Mouse (Mus musculus) heart, embryonic 16.5 days (tissue): ENCODE measurements at regions not wholly inside any gene's neighbourhood (a gene's known extent, or its start where the extent isn't known, plus 50 kb on each side); places are given as distances from the start of the nearest gene placed in this dataset.
A peak's percentile ranks its signal among the peaks of the same experiment; 100 is the strongest.

ENCODE experiments used
- ATAC-seq: fragments of 200-750 bp; cut with Nextera tagmentation; replicated peaks from 2 replicates; pipeline ENCODE4 v1.8.0; 2017; ENCODE audit warnings: moderate number of reproducible peaks; ENCODE audit not compliant: insufficient read depth, low FRiP score; ENCODE audit errors: extremely low read depth
- H3K27ac ChIP-seq: fragments of 300-500 bp; sonication (generic); 2 replicates; pipeline ENCODE4 v1.5.1; 2014; ENCODE audit warnings: mild to moderate bottlenecking, low read length, control low read depth, moderate library complexity
- H3K27me3 ChIP-seq: fragments of 300-500 bp; sonication (generic); 2 replicates; pipeline ENCODE4 v1.6.1; 2014; ENCODE audit warnings: low read length, mixed read lengths; ENCODE audit not compliant: control insufficient read depth, insufficient read depth
- H3K36me3 ChIP-seq: fragments of 300-500 bp; sonication (generic); 2 replicates; pipeline ENCODE4 v1.6.1; 2014; ENCODE audit not compliant: control insufficient read depth, insufficient read depth
- H3K4me1 ChIP-seq: fragments of 300-500 bp; sonication (generic); 2 replicates; pipeline ENCODE4 v1.6.1; 2014; ENCODE audit warnings: low read length, mixed read lengths; ENCODE audit not compliant: control insufficient read depth, insufficient read depth
- H3K4me2 ChIP-seq: fragments of 300-500 bp; sonication (generic); 2 replicates; pipeline ENCODE4 v1.6.1; 2014; ENCODE audit warnings: low read depth, mild to moderate bottlenecking, control low read depth, low read length
- H3K4me3 ChIP-seq: fragments of 300-500 bp; sonication (generic); 2 replicates; pipeline ENCODE4 v1.5.1; 2014; ENCODE audit warnings: mild to moderate bottlenecking, control low read depth, low read length
- H3K9ac ChIP-seq: fragments of 300-500 bp; sonication (generic); 2 replicates; pipeline ENCODE4 v1.6.1; 2014; ENCODE audit warnings: low read length, control low read depth
- H3K9me3 ChIP-seq: fragments of 300-500 bp; sonication (generic); replicated peaks from 2 replicates; pipeline ENCODE4 v1.6.1; 2016; ENCODE audit warnings: low read length; ENCODE audit not compliant: control insufficient read depth
- WGBS: fragments of 180-500 bp; shearing (Covaris S2); extraction: QIAGEN DNeasy Blood & Tissue Kit; methylation state at CpG from one replicate; pipeline ENCODE4 v1.1.7; 2014; 5-methylcytosine and 5-hydroxymethylcytosine counted together

GRCm38 (mm10) chr13:112188741-112189476 lies 99.3 kb upstream of the Ankrd55 start:
- no peaks in the 10 kb centered on the region for H3K9me3 ChIP-seq
- 72% methylated on average over 18 of the region's 18 CpGs for WGBS
- H3K36me3 ChIP-seq: no peaks in the 10 kb centered on the region
- no peak overlapping the region; the same call in 1 of the 2 replicates for H3K9ac ChIP-seq
- no peaks in the 10 kb centered on the region for H3K27me3 ChIP-seq
- H3K4me2 ChIP-seq: no peak overlapping the region; the same call in 1 of the 2 replicates
- H3K4me3 ChIP-seq: no peak overlapping the region
- no peak for ATAC-seq
- peak overlapping the region; percentile 85 for H3K27ac ChIP-seq
- peaks cover 40% of the 10 kb centered on the region for H3K4me1 ChIP-seq

GRCm38 (mm10) chr13:112189605-112190004 lies 98.6 kb upstream of the Ankrd55 start:
- Histone ChIP-seq H3K9me3 (no peaks in the 10 kb centered on the region), H3K36me3 (no peaks in the 10 kb centered on the region), H3K9ac (no peak overlapping the region), H3K4me3 (no peak overlapping the region), H3K4me2 (no peak overlapping the region; the same call in 1 of the 2 replicates), H3K27me3 (no peaks in the 10 kb centered on the region), H3K27ac (peak overlapping the region; percentile 85), H3K4me1 (peaks cover 39% of the 10 kb centered on the region)
- 29% methylated on average over 5 of the region's 5 CpGs for WGBS
- ATAC-seq: no peak

- Histone ChIP-seq H3K36me3 (no peaks in the 10 kb centered on the region), H3K4me3 (no peak overlapping the region), H3K4me1 (peaks cover 33% of the 10 kb centered on the region), H3K27ac (no peak overlapping the region), H3K4me2 (no peak overlapping the region), H3K9me3 (no peaks in the 10 kb centered on the region), H3K9ac (no peak overlapping the region), H3K27me3 (no peaks in the 10 kb centered on the region)
- WGBS: 31% methylated on average over 9 of the region's 9 CpGs
- ATAC-seq: no peak
Observed at GRCm38 (mm10) chr13:112192192-112192905, 95.9 kb upstream of the Ankrd55 start.

- 69% methylated on average over 4 of the region's 5 CpGs for WGBS
- no peaks in the 10 kb centered on the region for H3K36me3 ChIP-seq
- peaks cover 23% of the 10 kb centered on the region for H3K4me1 ChIP-seq
- no peak for ATAC-seq
- H3K27me3 ChIP-seq: no peaks in the 10 kb centered on the region
- H3K4me2 ChIP-seq: no peak overlapping the region
- H3K4me3 ChIP-seq: no peak overlapping the region
- H3K27ac ChIP-seq: no peak overlapping the region
- no peaks in the 10 kb centered on the region for H3K9me3 ChIP-seq
- H3K9ac ChIP-seq: no peak overlapping the region
Observed at GRCm38 (mm10) chr13:112193676-112194075, 94.6 kb upstream of the Ankrd55 start.

GRCm38 (mm10) chr13:112194991-112195390 lies 93.3 kb upstream of the Ankrd55 start:
- no peak for ATAC-seq
- Histone ChIP-seq H3K9me3 (no peaks in the 10 kb centered on the region), H3K9ac (no peak overlapping the region), H3K27me3 (no peaks in the 10 kb centered on the region), H3K36me3 (no peaks in the 10 kb centered on the region), H3K4me3 (no peak overlapping the region), H3K4me2 (no peak overlapping the region), H3K4me1 (peaks cover 10% of the 10 kb centered on the region), H3K27ac (no peak overlapping the region)
- 81% methylated on average over 5 of the region's 5 CpGs for WGBS

GRCm38 (mm10) chr13:112196789-112197188 lies 91.5 kb upstream of the Ankrd55 start:
- H3K9ac ChIP-seq: peak overlapping the region; percentile 5; the same call in 1 of the 2 replicates
- H3K9me3 ChIP-seq: no peaks in the 10 kb centered on the region
- H3K4me1 ChIP-seq: peaks cover 9% of the 10 kb centered on the region
- H3K27me3 ChIP-seq: no peaks in the 10 kb centered on the region
- ATAC-seq: no peak
- H3K4me2 ChIP-seq: peak overlapping the region; percentile 52
- peak overlapping the region; percentile 34; the same call in 1 of the 2 replicates for H3K27ac ChIP-seq
- peak overlapping the region; percentile 6; the same call in 1 of the 2 replicates for H3K4me3 ChIP-seq
- 14% methylated on average over 13 of the region's 13 CpGs for WGBS
- no peaks in the 10 kb centered on the region for H3K36me3 ChIP-seq

- Histone ChIP-seq H3K4me2 (no peak overlapping the region), H3K27me3 (no peaks in the 10 kb centered on the region), H3K4me3 (no peak overlapping the region), H3K9ac (no peak overlapping the region), H3K9me3 (no peaks in the 10 kb centered on the region), H3K4me1 (no peaks in the 10 kb centered on the region), H3K36me3 (no peaks in the 10 kb centered on the region), H3K27ac (no peak overlapping the region)
- WGBS: 85% methylated on average over 8 of the region's 8 CpGs
- ATAC-seq: no peak
Observed at GRCm38 (mm10) chr13:112203721-112204120, 84.5 kb upstream of the Ankrd55 start.

GRCm38 (mm10) chr13:112204204-112204603 lies 84.0 kb upstream of the Ankrd55 start:
- Histone ChIP-seq H3K4me2 (no peak overlapping the region), H3K36me3 (no peaks in the 10 kb centered on the region), H3K27me3 (no peaks in the 10 kb centered on the region), H3K4me3 (no peak overlapping the region), H3K27ac (no peak overlapping the region), H3K9ac (no peak overlapping the region), H3K9me3 (no peaks in the 10 kb centered on the region), H3K4me1 (no peaks in the 10 kb centered on the region)
- 72% methylated on average over 3 of the region's 3 CpGs for WGBS
- ATAC-seq: no peak

- H3K9ac ChIP-seq: no peak overlapping the region
- no peak for ATAC-seq
- no peak overlapping the region for H3K4me2 ChIP-seq
- H3K4me3 ChIP-seq: no peak overlapping the region
- H3K4me1 ChIP-seq: no peaks in the 10 kb centered on the region
- H3K27me3 ChIP-seq: no peaks in the 10 kb centered on the region
- no peaks in the 10 kb centered on the region for H3K9me3 ChIP-seq
- no peaks in the 10 kb centered on the region for H3K36me3 ChIP-seq
- WGBS: 61% methylated on average over 5 of the region's 5 CpGs
- no peak overlapping the region for H3K27ac ChIP-seq
Observed at GRCm38 (mm10) chr13:112204813-112205212, 83.4 kb upstream of the Ankrd55 start.
